Mouse (Mus musculus): Measurements from ENCODE around the gene Slc39a7. TPM values are rescaled to one million over a fixed set of nuclear protein-coding genes. Genes with fewer than 3 reads are reported as not detected.
A peak's percentile ranks its signal among the peaks of the same experiment; 100 is the strongest.

Slc39a7 gene
- polyA plus RNA-seq, 1 experiment from 2014 or later = 227 TPM

GRCm38 (mm10) chr17:34038878-34039561, 7.5 kb upstream of the Slc39a7 start, which contains the start of gene Col11a2:
TSS of gene Col11a2 (plus strand) at chr17:34039437.
- H3K27me3 ChIP-seq (ENCODE audit: low read depth, poor library complexity, severe bottlenecking) = peaks cover 48% of the 10 kb centered on the region
- peak within 1 kb of the TSS; percentile 57 for H3K27ac ChIP-seq (replicated peaks)
- no peaks in the 10 kb centered on the region for H3K9me3 ChIP-seq (replicated peaks)
- WGBS = 12% methylated on average over 28 of the region's 28 CpGs
- peak within 1 kb of the TSS; percentile 38 for H3K4me3 ChIP-seq
- peaks cover 66% of the 10 kb centered on the region for H3K4me1 ChIP-seq
- DNase-seq (ENCODE audit: low spot score) = no peak
- peaks cover 46% of the 10 kb centered on the region for H3K36me3 ChIP-seq

DNA sequence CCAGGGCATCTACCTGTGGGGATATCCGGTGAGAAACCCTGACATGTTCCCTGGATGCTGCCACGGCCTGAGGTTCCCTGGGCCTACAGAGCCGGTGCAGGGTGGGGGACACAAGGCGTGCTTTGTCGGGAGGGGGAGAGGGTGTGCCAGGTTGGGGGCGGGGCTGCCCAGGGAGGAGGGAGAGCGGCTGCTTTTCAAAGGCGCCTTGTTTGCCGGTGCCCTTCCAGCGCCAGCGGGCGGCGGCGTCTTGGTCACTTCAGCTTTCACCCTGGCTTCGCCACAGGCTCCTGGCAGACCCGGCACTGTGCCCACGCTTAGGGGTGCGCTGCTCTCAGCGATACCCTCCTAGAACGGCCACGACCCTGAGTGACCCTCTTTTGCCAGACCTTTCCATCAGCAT, 7.0 kb upstream of the Slc39a7 start:
- Histone ChIP-seq H3K4me3 (peak overlapping the region; percentile 38), H3K4me1 (peaks cover 72% of the 10 kb centered on the region), H3K27me3 (ENCODE audit: low read depth, poor library complexity, severe bottlenecking) (peaks cover 48% of the 10 kb centered on the region), H3K36me3 (peaks cover 52% of the 10 kb centered on the region), H3K27ac (replicated peaks) (peak overlapping the region; percentile 57; the same call in 1 of the 2 replicates), H3K9me3 (replicated peaks) (no peaks in the 10 kb centered on the region)
- no peak for DNase-seq (ENCODE audit: low spot score)
- 18% methylated on average over 21 of the region's 21 CpGs for WGBS

- peaks cover 48% of the 10 kb centered on the region for H3K27me3 ChIP-seq (ENCODE audit: low read depth, poor library complexity, severe bottlenecking)
- H3K9me3 ChIP-seq (replicated peaks) = no peaks in the 10 kb centered on the region
- no peak overlapping the region for H3K27ac ChIP-seq (replicated peaks)
- WGBS = 92% methylated on average over 7 of the region's 7 CpGs
- DNase-seq (ENCODE audit: low spot score) = no peak
- peaks cover 56% of the 10 kb centered on the region for H3K36me3 ChIP-seq
- H3K4me3 ChIP-seq = no peak overlapping the region
- peaks cover 84% of the 10 kb centered on the region for H3K4me1 ChIP-seq
Observed at GRCm38 (mm10) chr17:34037241-34037640, 5.8 kb upstream of the Slc39a7 start.

GRCm38 (mm10) chr17:34036647-34037046, 5.2 kb upstream of the Slc39a7 start:
- H3K4me3 ChIP-seq = peak overlapping the region; percentile 20; the same call in 1 of the 2 replicates
- H3K27me3 ChIP-seq (ENCODE audit: low read depth, poor library complexity, severe bottlenecking) = peaks cover 42% of the 10 kb centered on the region
- H3K4me1 ChIP-seq = peaks cover 80% of the 10 kb centered on the region
- 81% methylated on average over 10 of the region's 10 CpGs for WGBS
- DNase-seq (ENCODE audit: low spot score) = no peak
- H3K27ac ChIP-seq (replicated peaks) = no peak overlapping the region
- H3K9me3 ChIP-seq (replicated peaks) = no peaks in the 10 kb centered on the region
- H3K36me3 ChIP-seq = peaks cover 56% of the 10 kb centered on the region

DNA sequence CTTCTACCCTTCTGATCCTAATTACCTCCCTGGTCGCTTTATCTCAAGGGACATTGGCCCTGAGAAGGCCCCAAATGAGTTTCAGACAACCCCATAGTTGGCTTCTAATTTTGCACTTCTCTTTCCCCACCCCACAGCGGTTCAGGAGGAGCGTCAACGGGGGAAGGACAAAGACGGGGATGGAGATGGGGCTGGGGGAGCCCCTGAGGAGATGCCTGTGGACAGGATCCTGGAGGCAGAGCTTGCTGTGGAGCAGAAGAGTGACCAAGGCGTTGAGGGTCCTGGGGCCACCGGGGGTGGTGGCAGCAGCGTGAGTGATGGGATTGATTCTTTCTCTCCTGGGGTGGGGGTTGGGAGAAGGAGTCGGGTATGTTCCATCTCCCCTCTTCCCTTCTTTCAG, 4.0 kb upstream of the Slc39a7 start:
- Histone ChIP-seq H3K36me3 (peaks cover 58% of the 10 kb centered on the region), H3K4me3 (peak overlapping the region; percentile 9; the same call in 1 of the 2 replicates), H3K27ac (replicated peaks) (no peak overlapping the region), H3K4me1 (peaks cover 74% of the 10 kb centered on the region), H3K27me3 (ENCODE audit: low read depth, poor library complexity, severe bottlenecking) (peaks cover 34% of the 10 kb centered on the region), H3K9me3 (replicated peaks) (no peaks in the 10 kb centered on the region)
- 95% methylated on average over 9 of the region's 9 CpGs for WGBS
- no peak for DNase-seq (ENCODE audit: low spot score)

DNA sequence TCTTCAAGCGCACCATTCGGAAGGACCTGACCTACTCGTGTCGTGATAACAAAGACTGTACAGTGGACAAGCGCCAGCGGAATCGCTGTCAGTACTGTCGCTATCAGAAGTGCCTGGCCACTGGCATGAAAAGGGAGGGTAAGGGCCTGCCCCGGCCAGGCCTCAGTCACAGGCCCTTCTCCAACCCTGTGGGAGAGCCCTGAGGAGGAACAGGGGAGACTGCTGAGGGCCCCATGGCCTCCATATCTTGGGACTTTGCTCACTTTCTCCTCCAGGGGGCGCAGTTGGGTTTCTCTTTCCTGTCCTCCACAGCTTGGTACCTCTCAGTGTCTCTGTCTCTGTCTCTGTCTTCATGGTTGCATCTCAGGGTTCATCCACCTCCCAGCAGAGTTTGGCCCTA, 2.6 kb upstream of the Slc39a7 start:
- H3K27ac ChIP-seq (replicated peaks) = no peak overlapping the region
- peak overlapping the region; percentile 99 for H3K4me3 ChIP-seq
- H3K36me3 ChIP-seq = peaks cover 73% of the 10 kb centered on the region
- no peaks in the 10 kb centered on the region for H3K9me3 ChIP-seq (replicated peaks)
- peak; percentile 74 for DNase-seq (ENCODE audit: low spot score)
- peaks cover 21% of the 10 kb centered on the region for H3K27me3 ChIP-seq (ENCODE audit: low read depth, poor library complexity, severe bottlenecking)
- H3K4me1 ChIP-seq = peaks cover 74% of the 10 kb centered on the region
- 80% methylated on average over 10 of the region's 10 CpGs for WGBS

DNA sequence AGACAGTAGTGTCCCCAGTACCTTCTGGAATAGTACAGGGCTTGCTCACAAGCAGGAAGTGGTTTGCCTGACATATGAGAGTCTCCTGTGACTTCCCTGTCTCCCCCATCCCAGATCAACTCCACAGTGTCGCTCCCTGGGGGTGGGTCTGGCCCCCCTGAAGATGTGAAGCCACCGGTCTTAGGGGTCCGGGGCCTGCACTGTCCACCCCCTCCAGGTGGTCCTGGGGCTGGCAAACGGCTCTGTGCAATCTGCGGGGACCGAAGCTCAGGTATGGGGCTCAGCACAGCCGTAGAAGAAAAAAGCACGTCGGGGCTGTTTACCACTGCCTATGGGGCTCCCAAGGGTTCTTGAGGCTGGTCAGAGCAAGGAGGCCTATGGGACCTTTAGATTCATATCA, 2.0 kb upstream of the Slc39a7 start:
- H3K27ac ChIP-seq (replicated peaks) = peak overlapping the region; percentile 100; the same call in 1 of the 2 replicates
- 91% methylated on average over 9 of the region's 9 CpGs for WGBS

DNA sequence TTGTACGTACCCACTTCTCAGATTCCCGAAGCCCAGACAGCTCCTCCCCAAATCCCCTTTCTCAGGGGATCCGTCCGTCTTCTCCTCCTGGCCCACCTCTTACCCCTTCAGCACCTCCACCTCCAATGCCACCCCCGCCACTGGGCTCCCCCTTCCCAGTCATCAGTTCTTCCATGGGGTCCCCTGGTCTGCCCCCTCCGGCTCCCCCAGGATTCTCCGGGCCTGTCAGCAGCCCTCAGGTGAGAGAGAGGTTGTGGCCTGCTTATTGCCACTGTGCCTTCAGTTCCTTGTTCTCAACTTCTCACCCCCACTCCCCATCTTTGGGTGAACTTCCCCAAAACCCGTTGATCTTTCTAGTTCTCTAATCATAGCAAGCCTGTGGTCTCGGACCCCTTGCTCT, 1.3 kb upstream of the Slc39a7 start:
- no peak for DNase-seq (ENCODE audit: low spot score)
- H3K36me3 ChIP-seq = peaks cover 77% of the 10 kb centered on the region
- H3K4me1 ChIP-seq = peaks cover 74% of the 10 kb centered on the region
- 65% methylated on average over 9 of the region's 9 CpGs for WGBS
- H3K9me3 ChIP-seq (replicated peaks) = no peaks in the 10 kb centered on the region
- H3K27me3 ChIP-seq (ENCODE audit: low read depth, poor library complexity, severe bottlenecking) = peaks cover 9% of the 10 kb centered on the region; the same call in 1 of the 2 replicates
- H3K4me3 ChIP-seq = peak overlapping the region; percentile 99
- H3K27ac ChIP-seq (replicated peaks) = peak overlapping the region; percentile 100

More for the DNA sequence above, 2.0 kb upstream of the Slc39a7 start:
- peaks cover 16% of the 10 kb centered on the region for H3K27me3 ChIP-seq (ENCODE audit: low read depth, poor library complexity, severe bottlenecking)
- peaks cover 77% of the 10 kb centered on the region for H3K36me3 ChIP-seq
- peaks cover 74% of the 10 kb centered on the region for H3K4me1 ChIP-seq
- no peaks in the 10 kb centered on the region for H3K9me3 ChIP-seq (replicated peaks)
- DNase-seq (ENCODE audit: low spot score) = no peak
- H3K4me3 ChIP-seq = peak overlapping the region; percentile 99

GRCm38 (mm10) chr17:34032174-34032632, 721 bp upstream of the Slc39a7 start:
- WGBS = under 1% methylated on average over 35 of the region's 48 CpGs
- Histone ChIP-seq H3K9me3 (replicated peaks) (no peaks in the 10 kb centered on the region), H3K36me3 (peaks cover 71% of the 10 kb centered on the region), H3K4me3 (peak overlapping the region; percentile 99), H3K4me1 (peaks cover 74% of the 10 kb centered on the region), H3K27ac (replicated peaks) (peak overlapping the region; percentile 100), H3K27me3 (ENCODE audit: low read depth, poor library complexity, severe bottlenecking) (0 out of 2 replicates have a peak, but pooled peaks cover 3% of the 10 kb centered on the region)
- DNase-seq (ENCODE audit: low spot score) = no peak

DNA sequence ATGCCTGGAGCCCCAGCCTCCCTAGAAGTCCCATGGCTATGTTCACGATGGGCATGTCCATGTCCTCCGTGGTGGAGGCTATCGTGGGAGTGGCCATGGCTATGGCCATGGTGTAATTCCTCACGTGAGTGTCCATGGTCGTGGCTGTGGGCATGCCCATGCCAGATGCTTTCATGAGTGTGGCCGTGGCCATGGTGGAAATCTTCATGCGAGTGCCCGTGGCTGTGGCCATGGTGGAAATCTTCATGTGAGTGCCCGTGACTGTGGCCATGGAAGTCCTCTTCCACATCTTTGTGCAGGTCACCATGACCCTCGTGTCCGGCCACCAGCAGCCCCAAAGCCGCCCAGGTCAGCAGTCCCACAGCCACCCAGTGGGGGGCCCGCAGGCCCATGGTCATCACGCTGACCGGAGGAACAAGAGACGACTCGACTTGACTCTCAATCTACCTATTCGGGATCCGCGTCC, 588 bp downstream of the Slc39a7 start:
- WGBS = 7% methylated on average over 20 of the region's 20 CpGs
- Histone ChIP-seq H3K9me3 (replicated peaks) (no peaks in the 10 kb centered on the region), H3K4me3 (peak overlapping the region; percentile 99), H3K27me3 (ENCODE audit: low read depth, poor library complexity, severe bottlenecking) (no peaks in the 10 kb centered on the region), H3K27ac (replicated peaks) (peak overlapping the region; percentile 100), H3K36me3 (peaks cover 58% of the 10 kb centered on the region), H3K4me1 (peaks cover 78% of the 10 kb centered on the region)
- DNase-seq (ENCODE audit: low spot score) = peak; percentile 40

- Histone ChIP-seq H3K4me3 (peak overlapping the region; percentile 99), H3K27ac (replicated peaks) (peak overlapping the region; percentile 100), H3K4me1 (peaks cover 79% of the 10 kb centered on the region), H3K9me3 (replicated peaks) (no peaks in the 10 kb centered on the region), H3K36me3 (peaks cover 50% of the 10 kb centered on the region), H3K27me3 (ENCODE audit: low read depth, poor library complexity, severe bottlenecking) (no peaks in the 10 kb centered on the region)
- WGBS = 69% methylated on average over 21 of the region's 21 CpGs
- DNase-seq (ENCODE audit: low spot score) = no peak
Observed at GRCm38 (mm10) chr17:34029890-34030595, 1.4 kb downstream of the Slc39a7 start.

- Histone ChIP-seq H3K36me3 (peaks cover 42% of the 10 kb centered on the region), H3K4me3 (peak overlapping the region; percentile 99), H3K9me3 (replicated peaks) (no peaks in the 10 kb centered on the region), H3K4me1 (peaks cover 79% of the 10 kb centered on the region), H3K27me3 (ENCODE audit: low read depth, poor library complexity, severe bottlenecking) (no peaks in the 10 kb centered on the region), H3K27ac (replicated peaks) (peak overlapping the region; percentile 100)
- WGBS = 87% methylated on average over 18 of the region's 18 CpGs
- no peak for DNase-seq (ENCODE audit: low spot score)
Observed at GRCm38 (mm10) chr17:34029150-34029889, 2.2 kb downstream of the Slc39a7 start.
